Mouse (Mus musculus): ENCODE data around the gene Wwox. TPM values are rescaled to one million over a fixed set of nuclear protein-coding genes. Genes with fewer than 3 reads are reported as not detected.

The Wwox gene
- polyA plus RNA-seq, 2 experiments = 2.5 to 2.6 TPM

DNA sequence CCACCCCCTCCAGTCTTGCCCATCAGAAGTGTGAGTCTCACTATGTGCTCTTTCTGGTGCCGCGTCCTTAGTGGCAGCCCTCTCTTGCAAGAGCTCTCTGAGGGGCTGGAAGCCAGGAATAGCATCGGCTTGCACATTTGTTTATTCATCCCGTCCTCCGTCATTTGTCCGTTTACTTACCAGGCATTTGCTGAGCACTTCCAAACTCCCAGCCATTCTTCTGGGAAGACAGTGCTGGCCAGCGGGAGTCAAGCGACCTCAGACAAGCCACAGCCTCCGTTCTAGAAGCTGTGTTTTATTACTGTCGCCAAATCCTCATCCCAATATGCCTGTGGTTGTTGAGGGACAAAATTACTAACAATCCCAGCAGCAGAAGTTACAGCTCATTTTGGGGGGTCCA, 241.7 kb downstream of the Wwox start:
- H3K4me1 ChIP-seq (replicated peaks; ENCODE audit: control insufficient read depth in 2 of 2, insufficient read depth in 2 of 2, low read length in 1 of 2) = no peaks in the 10 kb centered on the region
- H3K9ac ChIP-seq (replicated peaks) = no peak overlapping the region
- WGBS (ENCODE audit: insufficient replicate concordance) = 61% methylated on average over 10 of the region's 10 CpGs
- DNase-seq (ENCODE audit: low read depth in 3 of 3, low spot score in 3 of 3) = no peak
- TF ChIP-seq EP300 (IDR thresholded peaks at IDR 0.05; ENCODE audit: low read depth) (no peak), CTCF (IDR thresholded peaks at IDR 0.05; ENCODE audit: low read depth) (no peak)
- no peak for ATAC-seq (ENCODE audit: insufficient read depth)
- no peak overlapping the region for H3K27ac ChIP-seq
- H3K4me2 ChIP-seq (ENCODE audit: low read depth) = no peak overlapping the region
- H3K4me3 ChIP-seq (ENCODE audit: insufficient read depth in 1 of 2, low read depth in 2 of 2, low read length in 2 of 2) = no peak overlapping the region
- no peaks in the 10 kb centered on the region for H3K9me3 ChIP-seq (ENCODE audit: control insufficient read depth, low read length)
- no peaks in the 10 kb centered on the region for H3K36me3 ChIP-seq (replicated peaks; ENCODE audit: control insufficient read depth, insufficient read depth, low read depth)
- H3K27me3 ChIP-seq (ENCODE audit: control insufficient read depth, insufficient read depth, low read length) = no peaks in the 10 kb centered on the region

DNA sequence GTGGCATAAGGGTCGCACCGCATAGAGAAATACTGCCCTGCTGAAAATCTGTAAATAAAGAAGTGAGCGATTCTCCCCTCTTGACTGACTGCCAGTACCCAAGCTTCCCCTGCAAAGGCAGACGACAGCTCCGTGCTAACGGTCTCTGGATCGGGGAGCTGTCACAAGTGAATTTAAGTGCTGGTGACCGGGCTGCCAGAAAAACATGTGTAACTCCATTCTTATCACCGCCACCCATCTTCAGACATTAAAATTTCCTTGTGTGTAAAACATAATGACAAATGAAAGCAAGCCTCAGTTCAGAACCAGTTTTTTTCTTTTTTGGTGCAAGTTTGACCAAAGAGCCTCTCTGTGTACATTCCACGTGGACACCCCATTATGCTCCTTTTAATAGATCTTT, 242.7 kb downstream of the Wwox start:
- Histone ChIP-seq H3K4me2 (ENCODE audit: low read depth) (no peak overlapping the region), H3K27ac (no peak overlapping the region), H3K27me3 (ENCODE audit: control insufficient read depth, insufficient read depth, low read length) (no peaks in the 10 kb centered on the region), H3K9ac (replicated peaks) (no peak overlapping the region), H3K9me3 (ENCODE audit: control insufficient read depth, low read length) (no peaks in the 10 kb centered on the region), H3K4me3 (ENCODE audit: insufficient read depth in 1 of 2, low read depth in 2 of 2, low read length in 2 of 2) (no peak overlapping the region), H3K4me1 (replicated peaks; ENCODE audit: control insufficient read depth in 2 of 2, insufficient read depth in 2 of 2, low read length in 1 of 2) (no peaks in the 10 kb centered on the region), H3K36me3 (replicated peaks; ENCODE audit: control insufficient read depth, insufficient read depth, low read depth) (no peaks in the 10 kb centered on the region)
- ATAC-seq (ENCODE audit: insufficient read depth) (no peak), DNase-seq (ENCODE audit: low read depth in 3 of 3, low spot score in 3 of 3) (no peak)
- WGBS (ENCODE audit: insufficient replicate concordance) = 70% methylated on average over 10 of the region's 10 CpGs
- TF ChIP-seq CTCF (IDR thresholded peaks at IDR 0.05; ENCODE audit: low read depth) = no peak

DNA sequence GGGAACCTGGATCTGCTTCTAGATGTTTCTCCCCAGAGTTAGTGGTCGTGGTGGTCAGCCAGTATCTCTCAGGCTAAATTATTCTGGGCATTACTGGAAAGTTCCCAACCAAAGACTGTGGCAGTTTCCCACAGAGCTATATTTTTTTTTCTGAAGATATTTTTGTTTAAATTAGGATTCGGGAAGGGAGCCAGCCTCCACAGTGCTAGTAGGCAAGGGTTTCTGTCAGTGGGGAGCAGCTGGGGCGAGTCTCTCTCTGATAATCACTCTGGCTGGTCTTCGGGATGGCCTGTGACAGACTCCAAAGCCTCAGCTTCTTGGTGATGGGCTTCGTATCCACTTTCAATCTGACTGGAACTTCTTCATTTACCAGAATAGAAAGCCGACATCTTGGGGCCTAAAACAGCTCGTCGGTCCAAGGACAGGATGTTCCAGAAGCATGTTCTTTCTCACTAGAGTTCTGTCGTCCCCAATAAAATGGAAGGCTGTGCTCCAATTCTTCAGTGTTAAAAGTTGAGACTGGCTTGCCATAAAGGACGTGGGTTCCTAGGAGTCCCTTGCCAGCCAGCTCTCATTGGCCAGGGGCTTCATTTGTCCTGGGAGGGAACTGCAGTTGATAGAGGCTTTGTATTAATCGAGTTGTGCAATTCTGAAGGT, 244.7 kb downstream of the Wwox start:
- no peak overlapping the region for H3K9ac ChIP-seq (replicated peaks)
- no peak overlapping the region for H3K4me2 ChIP-seq (ENCODE audit: low read depth)
- WGBS (ENCODE audit: insufficient replicate concordance) = 68% methylated on average over 11 of the region's 11 CpGs
- H3K4me1 ChIP-seq (replicated peaks; ENCODE audit: control insufficient read depth in 2 of 2, insufficient read depth in 2 of 2, low read length in 1 of 2) = no peaks in the 10 kb centered on the region
- H3K4me3 ChIP-seq (ENCODE audit: insufficient read depth in 1 of 2, low read depth in 2 of 2, low read length in 2 of 2) = no peak overlapping the region
- ATAC-seq (ENCODE audit: insufficient read depth) (no peak), DNase-seq (ENCODE audit: low read depth in 3 of 3, low spot score in 3 of 3) (no peak)
- H3K9me3 ChIP-seq (ENCODE audit: control insufficient read depth, low read length) = no peaks in the 10 kb centered on the region
- H3K27me3 ChIP-seq (ENCODE audit: control insufficient read depth, insufficient read depth, low read length) = no peaks in the 10 kb centered on the region
- no peak overlapping the region for H3K27ac ChIP-seq
- no peaks in the 10 kb centered on the region for H3K36me3 ChIP-seq (replicated peaks; ENCODE audit: control insufficient read depth, insufficient read depth, low read depth)
- TF ChIP-seq CTCF (IDR thresholded peaks at IDR 0.05; ENCODE audit: low read depth) = no peak
- no peak for TF ChIP-seq EP300 (IDR thresholded peaks at IDR 0.05; ENCODE audit: low read depth)

DNA sequence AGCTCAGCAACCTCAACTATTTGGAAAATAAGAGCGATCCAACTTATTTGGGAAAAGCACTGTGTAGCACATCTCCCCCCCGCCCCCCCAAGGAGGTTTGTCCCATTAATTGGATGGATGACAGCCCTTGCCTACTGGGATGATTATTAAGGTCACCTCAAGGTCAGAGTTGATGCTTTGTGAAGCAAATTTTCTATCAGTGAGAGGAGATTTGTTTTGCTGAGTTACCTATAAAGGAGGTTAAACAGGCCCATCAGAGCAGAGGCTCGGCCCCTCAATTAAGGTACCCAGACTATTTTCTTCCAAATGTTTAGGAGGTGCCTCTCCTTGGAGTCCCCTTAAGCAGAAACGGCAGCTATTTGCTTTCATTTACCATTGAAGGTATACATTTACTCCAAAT, 247.0 kb downstream of the Wwox start:
- no peaks in the 10 kb centered on the region for H3K9me3 ChIP-seq (ENCODE audit: control insufficient read depth, low read length)
- no peak overlapping the region for H3K27ac ChIP-seq
- 66% methylated on average over 4 of the region's 4 CpGs for WGBS (ENCODE audit: insufficient replicate concordance)
- no peak overlapping the region for H3K4me2 ChIP-seq (ENCODE audit: low read depth)
- H3K27me3 ChIP-seq (ENCODE audit: control insufficient read depth, insufficient read depth, low read length) = no peaks in the 10 kb centered on the region
- H3K4me3 ChIP-seq (ENCODE audit: insufficient read depth in 1 of 2, low read depth in 2 of 2, low read length in 2 of 2) = no peak overlapping the region
- no peaks in the 10 kb centered on the region for H3K4me1 ChIP-seq (replicated peaks; ENCODE audit: control insufficient read depth in 2 of 2, insufficient read depth in 2 of 2, low read length in 1 of 2)
- H3K9ac ChIP-seq (replicated peaks) = no peak overlapping the region
- no peak for DNase-seq (ENCODE audit: low read depth in 3 of 3, low spot score in 3 of 3)
- H3K36me3 ChIP-seq (replicated peaks; ENCODE audit: control insufficient read depth, insufficient read depth, low read depth) = no peaks in the 10 kb centered on the region
- no peak for ATAC-seq (ENCODE audit: insufficient read depth)
- TF ChIP-seq EP300 (IDR thresholded peaks at IDR 0.05; ENCODE audit: low read depth) (no peak), CTCF (IDR thresholded peaks at IDR 0.05; ENCODE audit: low read depth) (no peak)

DNA sequence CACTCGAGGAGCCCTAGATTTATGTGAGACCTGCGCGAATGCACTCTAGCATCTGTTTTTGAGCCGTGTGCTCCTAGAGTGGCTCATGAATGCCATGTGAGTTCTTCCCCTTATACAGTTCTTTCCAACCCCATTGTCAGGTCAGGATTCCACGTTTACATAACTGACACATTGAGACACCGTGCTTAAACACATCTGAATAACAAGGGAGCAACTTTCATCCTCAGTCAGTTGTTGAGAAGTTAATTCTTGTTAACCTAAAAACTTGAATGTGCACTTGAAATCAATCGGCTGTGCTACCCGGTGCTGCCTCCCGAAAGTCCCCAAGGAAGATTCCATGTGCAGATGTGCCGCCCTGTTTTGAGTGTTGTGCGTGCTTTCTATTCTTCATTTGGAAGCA, 249.3 kb downstream of the Wwox start:
- H3K4me3 ChIP-seq (ENCODE audit: insufficient read depth in 1 of 2, low read depth in 2 of 2, low read length in 2 of 2) = no peak overlapping the region
- no peak overlapping the region for H3K4me2 ChIP-seq (ENCODE audit: low read depth)
- TF ChIP-seq EP300 (IDR thresholded peaks at IDR 0.05; ENCODE audit: low read depth) (no peak), CTCF (IDR thresholded peaks at IDR 0.05; ENCODE audit: low read depth) (no peak)
- no peak overlapping the region for H3K9ac ChIP-seq (replicated peaks)
- no peak for DNase-seq (ENCODE audit: low read depth in 3 of 3, low spot score in 3 of 3)
- no peaks in the 10 kb centered on the region for H3K9me3 ChIP-seq (ENCODE audit: control insufficient read depth, low read length)
- 72% methylated on average over 11 of the region's 11 CpGs for WGBS (ENCODE audit: insufficient replicate concordance)
- no peaks in the 10 kb centered on the region for H3K36me3 ChIP-seq (replicated peaks; ENCODE audit: control insufficient read depth, insufficient read depth, low read depth)
- no peaks in the 10 kb centered on the region for H3K4me1 ChIP-seq (replicated peaks; ENCODE audit: control insufficient read depth in 2 of 2, insufficient read depth in 2 of 2, low read length in 1 of 2)
- no peak for ATAC-seq (ENCODE audit: insufficient read depth)
- no peak overlapping the region for H3K27ac ChIP-seq
- H3K27me3 ChIP-seq (ENCODE audit: control insufficient read depth, insufficient read depth, low read length) = no peaks in the 10 kb centered on the region

All from liver, embryonic 14.5 days (tissue).